Mouse (Mus musculus): Measurements from ENCODE around the gene Atxn7l1. TPM values are rescaled to one million over a fixed set of nuclear protein-coding genes. Genes with fewer than 3 reads are reported as not detected.

The Atxn7l1 gene
- polyA plus RNA-seq, 1 experiment from 2014 or later, result 16.6 TPM

DNA sequence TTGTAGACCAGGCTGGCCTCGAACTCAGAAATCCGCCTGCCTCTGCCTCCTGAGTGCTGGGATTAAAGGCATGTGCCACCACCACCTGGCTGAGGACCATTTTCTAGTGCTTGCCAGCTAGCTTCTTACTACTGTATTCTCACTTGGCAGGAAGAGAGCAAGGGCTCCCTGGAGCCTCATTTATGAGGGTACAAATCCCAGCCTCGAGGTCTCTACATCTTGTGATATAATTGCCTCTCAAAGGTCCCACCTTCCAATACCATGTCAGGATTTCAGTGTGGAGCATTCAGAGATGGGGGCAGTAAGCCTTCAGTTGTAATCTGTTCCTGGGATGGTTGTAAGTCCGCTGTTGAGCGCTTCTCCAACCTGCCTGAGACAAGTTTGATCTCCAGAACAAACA is 72.6 kb downstream of the Atxn7l1 start:
- H3K36me3 ChIP-seq, result no peaks in the 10 kb centered on the region
- no peak overlapping the region for H3K27ac ChIP-seq
- no peak for ATAC-seq (ENCODE audit: low FRiP score, low read depth)
- H3K27me3 ChIP-seq (replicated peaks), result no peaks in the 10 kb centered on the region
- H3K4me2 ChIP-seq (replicated peaks), result no peak overlapping the region
- WGBS, result 72% methylated on average over 5 of the region's 5 CpGs
- no peaks in the 10 kb centered on the region for H3K9me3 ChIP-seq
- H3K9ac ChIP-seq, result no peak overlapping the region
- H3K4me3 ChIP-seq, result no peak overlapping the region
- peaks cover 49% of the 10 kb centered on the region for H3K4me1 ChIP-seq

DNA sequence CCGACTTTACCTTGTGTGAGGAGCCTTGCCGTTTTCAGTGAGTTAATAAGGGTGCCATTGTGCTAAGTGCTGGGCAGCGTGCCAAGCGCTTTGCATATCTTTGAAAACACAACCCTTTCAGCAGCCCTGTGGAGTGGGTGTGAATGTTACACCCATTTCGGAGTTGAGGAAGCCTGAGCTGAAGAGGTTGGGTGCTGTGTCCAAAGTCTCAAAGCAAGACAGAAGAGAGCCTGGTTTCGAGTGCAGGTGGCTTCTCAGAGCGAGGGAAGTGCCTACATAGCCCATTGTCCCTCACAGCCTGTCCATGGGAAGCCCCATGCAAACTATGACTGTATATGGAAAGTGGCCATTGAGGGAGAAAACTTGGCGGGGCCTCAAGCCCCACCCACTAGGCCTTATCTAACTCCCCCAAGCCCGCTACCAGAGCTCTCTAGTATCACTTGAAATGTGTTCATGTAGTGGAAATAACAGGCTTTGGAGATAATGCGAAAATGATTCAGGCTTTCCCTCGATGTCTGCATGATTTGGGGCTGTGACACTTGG is 73.1 kb downstream of the Atxn7l1 start:
- H3K4me3 ChIP-seq, result no peak overlapping the region
- H3K9ac ChIP-seq, result no peak overlapping the region
- peak; percentile 39 for ATAC-seq (ENCODE audit: low FRiP score, low read depth)
- H3K9me3 ChIP-seq, result no peaks in the 10 kb centered on the region
- H3K27ac ChIP-seq, result no peak overlapping the region
- WGBS, result 53% methylated on average over 11 of the region's 11 CpGs
- H3K4me1 ChIP-seq, result peaks cover 54% of the 10 kb centered on the region
- H3K27me3 ChIP-seq (replicated peaks), result no peaks in the 10 kb centered on the region
- H3K36me3 ChIP-seq, result no peaks in the 10 kb centered on the region
- no peak overlapping the region for H3K4me2 ChIP-seq (replicated peaks)

DNA sequence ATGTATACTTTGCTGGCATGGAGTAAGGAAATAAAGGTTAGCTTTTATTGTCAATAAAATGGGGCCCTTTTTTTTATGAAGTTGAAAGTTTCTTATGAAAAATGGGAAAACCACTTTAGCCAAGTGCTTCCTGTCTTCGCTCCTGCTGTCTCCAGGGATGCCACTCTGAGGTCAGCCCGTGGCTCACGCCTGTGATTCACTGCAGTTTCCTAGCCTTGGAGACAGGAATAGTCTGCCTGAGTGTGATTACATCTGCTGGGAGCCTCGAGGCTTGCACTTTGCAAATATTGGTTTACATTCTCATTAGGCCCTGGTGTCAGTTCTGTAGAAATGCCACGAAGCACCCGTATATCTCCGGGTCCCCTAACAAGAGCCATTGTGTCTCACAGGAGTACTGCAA is 74.7 kb downstream of the Atxn7l1 start:
- Histone ChIP-seq H3K9me3 (no peaks in the 10 kb centered on the region), H3K9ac (no peak overlapping the region), H3K27ac (no peak overlapping the region), H3K4me3 (no peak overlapping the region), H3K27me3 (replicated peaks) (no peaks in the 10 kb centered on the region), H3K4me1 (peaks cover 55% of the 10 kb centered on the region), H3K4me2 (replicated peaks) (no peak overlapping the region), H3K36me3 (no peaks in the 10 kb centered on the region)
- no peak for ATAC-seq (ENCODE audit: low FRiP score, low read depth)
- WGBS, result 64% methylated on average over 7 of the region's 7 CpGs

DNA sequence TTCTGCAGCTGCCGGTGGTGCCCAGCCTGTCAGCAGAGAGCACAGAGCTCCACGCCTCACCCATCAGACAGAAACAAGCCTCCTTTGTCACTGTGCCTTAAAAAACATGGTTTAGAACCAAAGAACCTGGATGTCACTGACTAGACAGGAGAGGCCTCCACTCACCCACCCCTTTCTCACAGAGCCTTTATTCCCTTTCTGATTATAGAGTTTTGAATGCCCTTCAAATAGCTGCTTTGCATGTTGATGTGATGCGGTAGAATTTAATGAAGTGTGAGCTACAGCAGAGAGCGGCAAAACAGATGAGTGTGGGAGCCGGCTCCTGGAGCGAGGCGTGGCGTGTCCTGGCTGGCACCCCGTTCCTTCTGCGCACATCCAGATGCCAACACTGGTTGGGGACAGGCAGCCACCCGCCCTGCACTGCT is 77.6 kb downstream of the Atxn7l1 start:
- Histone ChIP-seq H3K4me2 (replicated peaks) (0 out of 2 replicates have a peak overlapping the region, but pooled peaks have one; percentile 24), H3K4me3 (no peak overlapping the region), H3K27ac (peak overlapping the region; percentile 43), H3K9ac (no peak overlapping the region), H3K4me1 (peaks cover 34% of the 10 kb centered on the region), H3K27me3 (replicated peaks) (no peaks in the 10 kb centered on the region), H3K36me3 (no peaks in the 10 kb centered on the region), H3K9me3 (no peaks in the 10 kb centered on the region)
- ATAC-seq (ENCODE audit: low FRiP score, low read depth), result peak; percentile 73
- WGBS, result 23% methylated on average over 11 of the region's 11 CpGs

DNA sequence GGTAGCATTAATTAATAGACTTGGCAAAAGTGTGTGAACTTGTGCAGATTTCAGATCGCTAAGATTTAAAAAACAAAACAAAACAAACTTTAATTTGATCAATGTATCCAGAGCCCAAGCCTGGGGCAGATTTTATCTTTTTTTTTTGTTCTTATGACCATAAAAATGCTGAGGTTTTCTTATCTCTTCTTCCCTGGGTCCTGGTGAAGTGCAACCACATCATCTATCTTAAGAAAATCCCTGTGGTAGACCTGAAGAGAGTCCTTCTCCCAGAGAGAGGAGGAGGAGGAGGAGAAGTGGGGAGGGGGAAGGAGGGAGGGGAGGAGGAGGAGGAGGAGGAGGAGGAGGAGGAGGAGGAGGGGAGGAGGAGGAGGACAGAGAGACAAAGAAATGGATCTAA is 78.5 kb downstream of the Atxn7l1 start:
- H3K4me1 ChIP-seq, result peaks cover 26% of the 10 kb centered on the region
- 88% methylated on average over 1 of the region's 1 CpGs for WGBS
- no peak overlapping the region for H3K4me2 ChIP-seq (replicated peaks)
- H3K9me3 ChIP-seq, result no peaks in the 10 kb centered on the region
- no peak overlapping the region for H3K4me3 ChIP-seq
- H3K27ac ChIP-seq, result no peak overlapping the region
- no peaks in the 10 kb centered on the region for H3K36me3 ChIP-seq
- no peak overlapping the region for H3K9ac ChIP-seq
- H3K27me3 ChIP-seq (replicated peaks), result no peaks in the 10 kb centered on the region
- ATAC-seq (ENCODE audit: low FRiP score, low read depth), result no peak

DNA sequence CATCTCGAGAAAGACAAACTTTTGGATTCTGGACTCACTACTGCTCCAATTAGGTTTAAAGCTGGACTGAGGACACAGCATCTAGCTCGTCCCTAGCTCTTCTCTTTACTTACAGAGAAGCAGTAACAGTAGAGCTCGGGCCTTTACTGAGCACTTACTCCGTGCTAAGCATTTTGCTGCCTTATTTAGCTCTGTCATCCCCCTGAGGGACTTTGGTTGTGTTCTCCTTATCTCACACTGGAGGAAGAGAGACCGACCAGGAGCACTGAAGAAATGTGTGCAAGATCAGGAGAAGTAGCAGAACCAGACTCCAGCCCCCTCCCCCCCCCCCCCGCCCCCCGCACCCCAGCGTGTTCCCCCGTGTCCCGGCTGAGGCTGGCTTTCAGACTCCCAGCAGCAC is 79.1 kb downstream of the Atxn7l1 start:
- ATAC-seq (ENCODE audit: low FRiP score, low read depth), result no peak
- Histone ChIP-seq H3K4me2 (replicated peaks) (no peak overlapping the region), H3K27ac (no peak overlapping the region), H3K4me3 (no peak overlapping the region), H3K9ac (no peak overlapping the region), H3K4me1 (peaks cover 26% of the 10 kb centered on the region), H3K9me3 (no peaks in the 10 kb centered on the region), H3K27me3 (replicated peaks) (no peaks in the 10 kb centered on the region), H3K36me3 (no peaks in the 10 kb centered on the region)
- WGBS, result 81% methylated on average over 10 of the region's 10 CpGs

DNA sequence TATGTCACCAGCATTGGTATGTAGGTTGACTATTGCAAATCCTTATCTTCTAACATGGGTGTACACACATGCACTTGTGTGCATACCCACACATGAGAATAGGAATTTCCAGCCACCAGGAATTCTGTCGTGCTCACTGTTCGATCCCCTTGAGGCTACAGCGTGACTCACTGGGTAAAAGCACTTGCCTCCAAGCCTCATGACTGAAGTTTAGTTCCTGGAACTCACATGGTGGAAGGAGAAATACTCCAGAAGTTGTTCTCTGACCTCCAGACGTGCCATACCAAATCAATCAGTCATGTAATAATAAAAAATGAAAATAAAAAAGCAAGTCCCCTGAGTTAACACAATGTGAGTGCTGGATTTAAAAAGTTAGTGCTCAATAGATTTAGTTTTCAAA is 87.8 kb downstream of the Atxn7l1 start:
- Histone ChIP-seq H3K4me3 (no peak overlapping the region), H3K4me2 (replicated peaks) (no peak overlapping the region), H3K9me3 (no peaks in the 10 kb centered on the region), H3K9ac (no peak overlapping the region), H3K36me3 (no peaks in the 10 kb centered on the region), H3K27me3 (replicated peaks) (no peaks in the 10 kb centered on the region), H3K27ac (no peak overlapping the region), H3K4me1 (peaks cover 13% of the 10 kb centered on the region; the same call in 1 of the 2 replicates)
- ATAC-seq (ENCODE audit: low FRiP score, low read depth), result no peak
- 79% methylated on average over 4 of the region's 4 CpGs for WGBS

DNA sequence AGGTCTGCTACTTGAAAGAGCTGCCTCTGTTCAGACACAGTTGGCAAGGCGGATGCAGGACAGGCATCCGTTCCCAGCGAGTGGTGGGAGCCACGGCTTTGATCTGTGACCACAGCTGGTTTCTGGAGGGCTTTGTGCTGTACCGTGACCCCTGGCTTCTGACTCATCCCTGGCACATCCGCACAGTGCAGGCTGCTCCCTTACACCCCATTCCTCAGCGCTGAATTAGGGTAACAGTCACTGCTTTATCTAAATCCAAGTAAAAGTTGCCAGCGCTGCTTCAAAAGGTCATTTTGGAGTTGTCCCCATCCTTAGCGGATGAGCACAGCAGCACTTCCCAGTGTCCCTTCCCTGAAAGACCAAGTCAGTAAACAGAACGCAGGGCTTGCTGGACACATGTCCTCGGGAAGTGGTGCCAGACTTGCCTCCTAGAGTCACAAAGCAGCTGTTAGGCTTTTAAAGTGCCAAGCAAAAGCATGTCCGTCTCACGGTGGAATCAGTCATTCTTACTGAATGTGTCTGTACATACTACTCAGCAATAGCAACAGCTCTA is 88.4 kb downstream of the Atxn7l1 start:
- H3K27ac ChIP-seq, result no peak overlapping the region
- H3K9ac ChIP-seq, result no peak overlapping the region
- WGBS, result 70% methylated on average over 13 of the region's 13 CpGs
- no peak for ATAC-seq (ENCODE audit: low FRiP score, low read depth)
- H3K4me1 ChIP-seq, result peaks cover 13% of the 10 kb centered on the region; the same call in 1 of the 2 replicates
- no peak overlapping the region for H3K4me3 ChIP-seq
- no peaks in the 10 kb centered on the region for H3K27me3 ChIP-seq (replicated peaks)
- H3K9me3 ChIP-seq, result no peaks in the 10 kb centered on the region
- no peaks in the 10 kb centered on the region for H3K36me3 ChIP-seq
- no peak overlapping the region for H3K4me2 ChIP-seq (replicated peaks)

DNA sequence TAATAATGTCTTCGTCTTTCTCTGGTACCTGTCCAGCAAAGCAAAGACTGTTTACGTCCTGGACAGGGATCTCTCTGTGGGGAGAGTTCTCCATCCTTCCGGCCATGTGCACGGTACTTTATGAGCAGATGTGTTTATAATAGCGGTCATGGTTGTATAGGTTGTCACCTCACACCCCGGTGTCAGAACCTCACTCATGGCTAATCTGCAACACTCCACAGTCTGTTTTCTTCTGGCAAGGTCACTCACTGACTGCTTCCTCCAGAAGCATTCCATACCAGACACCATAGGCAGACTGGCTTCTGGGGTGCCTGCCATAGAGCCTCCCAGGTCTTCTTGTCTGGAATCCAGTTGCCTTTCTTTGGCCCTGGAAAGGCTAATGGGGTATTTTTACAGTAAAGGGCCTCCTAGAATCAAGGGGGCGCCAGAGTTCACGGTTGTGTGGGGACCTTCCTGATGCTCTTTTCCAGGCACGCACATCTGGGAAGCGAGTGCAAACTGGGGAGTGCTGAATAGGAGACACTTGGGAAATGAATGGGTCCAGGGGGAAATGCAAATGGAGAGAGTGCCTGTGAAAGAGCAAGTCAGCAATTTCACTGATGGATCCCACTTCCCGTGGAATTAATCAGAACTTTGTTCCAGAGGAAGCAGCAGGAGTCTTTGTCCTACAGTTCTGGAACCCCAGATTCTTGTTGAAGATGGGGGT is 89.0 kb downstream of the Atxn7l1 start:
- Histone ChIP-seq H3K36me3 (no peaks in the 10 kb centered on the region), H3K27me3 (replicated peaks) (no peaks in the 10 kb centered on the region), H3K4me1 (peaks cover 15% of the 10 kb centered on the region; the same call in 1 of the 2 replicates), H3K27ac (no peak overlapping the region), H3K4me2 (replicated peaks) (no peak overlapping the region), H3K9ac (no peak overlapping the region), H3K9me3 (no peaks in the 10 kb centered on the region), H3K4me3 (no peak overlapping the region)
- 0 out of 2 replicates have a peak, but pooled peaks have one; percentile 17 for ATAC-seq (ENCODE audit: low FRiP score, low read depth)
- 72% methylated on average over 11 of the region's 11 CpGs for WGBS

DNA sequence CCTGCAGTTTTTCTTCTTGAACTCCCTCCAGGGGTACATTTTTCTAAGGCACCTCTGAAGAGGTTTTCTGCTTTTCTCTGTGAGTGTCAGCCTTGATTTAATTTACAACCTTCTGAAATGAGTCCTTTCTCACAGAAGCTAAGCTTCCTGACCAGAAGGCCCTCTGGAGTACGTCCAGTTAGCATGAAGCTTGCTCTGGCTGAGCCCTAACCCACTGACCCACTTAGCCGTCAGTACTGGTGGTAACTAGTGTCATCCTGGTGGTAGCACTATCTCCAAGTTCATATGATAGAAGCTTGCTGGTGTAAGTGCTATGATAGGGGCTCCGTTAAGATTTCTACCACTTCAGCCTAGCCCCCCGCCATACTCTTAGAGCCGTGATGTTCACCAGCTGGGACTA is 89.6 kb downstream of the Atxn7l1 start:
- Histone ChIP-seq H3K9ac (no peak overlapping the region), H3K27me3 (replicated peaks) (no peaks in the 10 kb centered on the region), H3K36me3 (no peaks in the 10 kb centered on the region), H3K4me2 (replicated peaks) (no peak overlapping the region), H3K9me3 (no peaks in the 10 kb centered on the region), H3K4me1 (peaks cover 17% of the 10 kb centered on the region; the same call in 1 of the 2 replicates), H3K4me3 (no peak overlapping the region), H3K27ac (no peak overlapping the region)
- no peak for ATAC-seq (ENCODE audit: low FRiP score, low read depth)
- WGBS, result 84% methylated on average over 5 of the region's 5 CpGs

DNA sequence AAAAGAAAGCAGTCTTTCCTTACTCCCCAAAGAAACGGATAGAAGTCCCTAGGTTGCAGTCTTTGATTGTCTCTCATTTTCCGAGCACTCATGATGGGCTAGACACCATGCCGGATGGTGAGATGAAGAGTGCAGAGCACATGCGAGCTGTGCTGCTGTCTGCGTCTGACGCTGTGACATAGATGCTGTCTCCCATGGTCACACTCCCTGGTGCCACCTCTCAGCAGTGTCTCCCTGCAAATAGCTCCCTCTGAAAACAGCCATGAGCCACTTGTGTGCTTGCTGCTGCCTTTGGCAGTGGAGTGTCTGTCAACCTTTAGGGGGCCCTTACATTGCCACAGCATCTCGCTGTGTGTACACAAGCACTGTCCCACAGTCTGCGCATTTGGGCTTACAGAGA is 95.2 kb downstream of the Atxn7l1 start:
- Histone ChIP-seq H3K4me1 (peaks cover 52% of the 10 kb centered on the region), H3K27me3 (replicated peaks) (no peaks in the 10 kb centered on the region), H3K4me3 (no peak overlapping the region), H3K4me2 (replicated peaks) (no peak overlapping the region), H3K36me3 (no peaks in the 10 kb centered on the region), H3K27ac (no peak overlapping the region), H3K9me3 (no peaks in the 10 kb centered on the region), H3K9ac (no peak overlapping the region)
- WGBS, result 81% methylated on average over 8 of the region's 8 CpGs
- no peak for ATAC-seq (ENCODE audit: low FRiP score, low read depth)

DNA sequence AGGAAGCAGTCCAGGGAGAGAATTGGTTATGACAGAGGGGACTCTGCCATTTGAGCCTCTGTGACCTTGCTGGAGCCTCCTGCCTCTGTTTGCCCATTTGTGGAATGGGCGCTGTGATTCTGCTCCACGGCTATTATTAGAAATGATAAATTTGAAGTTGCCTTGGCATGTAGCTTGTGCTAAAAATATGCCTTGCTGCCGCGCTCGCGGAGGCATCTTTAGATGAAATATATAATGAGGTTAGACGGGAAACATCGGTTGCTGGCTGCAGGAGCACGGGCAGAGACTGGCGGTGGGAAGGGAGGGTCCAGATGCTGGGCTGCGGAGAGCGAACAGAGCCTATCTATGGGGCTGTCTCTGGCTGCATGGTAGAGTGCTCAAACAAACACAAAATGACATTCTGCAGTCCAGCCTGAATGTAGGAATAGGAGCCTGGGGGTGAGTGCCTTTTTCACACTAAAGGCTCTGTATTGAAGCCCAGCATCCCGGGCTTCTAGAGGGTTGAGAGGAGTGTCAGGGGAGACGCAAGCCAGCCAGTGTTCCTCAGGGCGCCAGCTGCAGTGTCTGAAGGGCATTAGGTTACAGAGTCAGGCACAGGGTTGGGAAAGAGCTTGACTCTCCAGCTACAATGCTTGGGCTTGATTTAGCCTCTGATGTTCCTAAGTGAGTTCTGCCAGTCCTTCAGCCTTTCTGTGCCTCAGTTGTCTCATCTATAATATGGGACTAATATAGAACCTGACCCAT is 96.8 kb downstream of the Atxn7l1 start:
- Histone ChIP-seq H3K9ac (no peak overlapping the region), H3K4me3 (no peak overlapping the region), H3K36me3 (no peaks in the 10 kb centered on the region), H3K27ac (no peak overlapping the region), H3K4me1 (peaks cover 58% of the 10 kb centered on the region), H3K9me3 (no peaks in the 10 kb centered on the region), H3K4me2 (replicated peaks) (no peak overlapping the region), H3K27me3 (replicated peaks) (no peaks in the 10 kb centered on the region)
- WGBS, result 73% methylated on average over 15 of the region's 15 CpGs
- ATAC-seq (ENCODE audit: low FRiP score, low read depth), result no peak

Data from neural tube, embryonic 12.5 days (tissue).